Mouse (Mus musculus) spleen, adult 2 months (tissue): Measurements from ENCODE around the gene Ackr4.

ENCODE experiments used
- CTCF ChIP-seq: fragments of 200-500 bp; IDR thresholded peaks from 2 replicates; pipeline ENCODE4 v1.5.1; 2011; ENCODE audit warnings: mild to moderate bottlenecking, inconsistent platforms; ENCODE audit not compliant: insufficient read depth, insufficient read length, insufficient replicate concordance; ENCODE audit errors: extremely low read depth
- POLR2A ChIP-seq: fragments of 200-500 bp; IDR thresholded peaks from 2 replicates; pipeline ENCODE4 v1.6.1; 2011; ENCODE audit warnings: low read depth, low read length, inconsistent platforms

- TF ChIP-seq POLR2A (no peak), CTCF (no peak)
Observed at GRCm38 (mm10) chr9:104101458-104101857, 25.3 kb downstream of the Ackr4 start.
